Mouse (Mus musculus): ENCODE data around the gene Ift80. TPM values are rescaled to one million over a fixed set of nuclear protein-coding genes. Genes with fewer than 3 reads are reported as not detected.
"Not testable (repeated sequence)": the region's sequence is repeated elsewhere in the genome, so short reads cannot be mapped to it uniquely, and the experiment has no call there.

Gene Ift80
- total and polyA plus RNA-seq, 2 experiments from 2014 or later: 3.7 to 9.0 TPM

DNA sequence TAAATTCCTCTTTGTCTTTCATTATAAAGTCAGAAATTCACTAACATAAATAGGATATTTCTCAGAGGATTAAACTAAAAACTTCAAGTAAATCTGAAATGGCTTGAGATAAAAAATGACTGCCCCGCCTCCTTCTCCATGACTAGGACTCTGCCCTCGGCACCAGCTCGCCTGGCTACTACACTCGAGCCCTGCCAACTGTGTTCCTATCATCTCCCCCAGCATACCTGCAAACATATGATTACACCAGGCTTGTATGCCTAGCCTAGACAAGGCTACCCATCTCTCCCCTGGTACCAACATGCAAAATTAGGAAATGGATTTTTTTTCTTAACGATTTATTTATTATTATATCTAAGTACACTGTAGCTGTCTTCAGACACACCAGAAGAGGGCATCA lies 51.7 kb downstream of the Ift80 start:
- H3K27me3 ChIP-seq (ENCODE audit: insufficient read depth, low read length): no peaks in the 10 kb centered on the region
- ATAC-seq (ENCODE audit: low FRiP score): no peak
- H3K9me3 ChIP-seq (ENCODE audit: low read length): no peaks in the 10 kb centered on the region
- H3K27ac ChIP-seq (ENCODE audit: low read depth, low read length): no peak overlapping the region
- no peak overlapping the region for H3K9ac ChIP-seq (replicated peaks; ENCODE audit: low read length, poor library complexity, severe bottlenecking)
- no peaks in the 10 kb centered on the region for H3K36me3 ChIP-seq (ENCODE audit: insufficient read depth, low read length)
- no peak overlapping the region for H3K4me3 ChIP-seq (ENCODE audit: low read depth, low read length)
- no peak for DNase-seq (ENCODE audit: low spot score)
- no peak for TF ChIP-seq CTCF (IDR thresholded peaks at IDR 0.05)
- no peak overlapping the region for H3K4me2 ChIP-seq (ENCODE audit: low read depth, low read length, poor library complexity, severe bottlenecking)
- H3K4me1 ChIP-seq (ENCODE audit: insufficient read depth, low read length): no peaks in the 10 kb centered on the region
- 95% methylated on average over 5 of the region's 5 CpGs for WGBS

DNA sequence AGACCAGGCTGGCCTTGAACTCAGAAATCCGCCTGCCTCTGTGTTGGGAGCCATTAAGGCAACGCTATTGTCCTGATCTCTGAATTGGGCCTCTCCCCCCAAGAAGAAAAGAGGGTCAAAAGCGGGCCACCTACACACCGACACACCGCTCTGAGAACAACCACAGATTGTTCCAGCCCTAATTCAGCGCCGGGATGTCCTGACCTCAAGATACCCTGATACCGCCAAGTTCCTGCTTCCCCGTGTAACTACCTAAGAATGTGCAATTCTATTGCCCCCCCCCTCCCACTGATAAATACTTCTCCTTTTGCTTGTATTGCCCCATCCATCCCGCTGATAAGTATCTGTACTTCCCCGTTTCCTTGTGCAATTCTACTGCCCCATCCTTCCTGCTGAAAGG lies 52.4 kb downstream of the Ift80 start:
- H3K9ac ChIP-seq (replicated peaks; ENCODE audit: low read length, poor library complexity, severe bottlenecking): not testable (repeated sequence)
- 97% methylated on average over 11 of the region's 11 CpGs for WGBS

DNA sequence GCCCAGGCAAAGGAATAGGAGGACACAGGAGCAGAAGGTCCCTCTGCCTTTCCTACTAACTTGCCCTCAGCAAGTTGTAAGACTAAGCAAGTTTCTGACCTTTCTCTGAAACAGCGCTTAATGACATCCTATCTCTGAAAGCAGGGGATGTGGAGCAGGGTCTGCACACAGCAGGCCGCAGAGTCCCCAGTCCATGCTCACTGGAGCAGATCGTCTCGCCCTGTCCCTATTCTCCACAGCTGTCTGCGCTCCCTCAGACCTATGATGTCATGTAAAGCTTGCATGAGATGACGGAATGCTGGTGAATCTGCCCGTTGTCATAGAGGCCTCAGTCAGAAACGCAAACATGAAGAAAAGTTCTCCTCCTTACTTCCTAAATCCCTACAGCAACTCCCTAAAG lies 55.0 kb downstream of the Ift80 start:
- Histone ChIP-seq H3K27ac (ENCODE audit: low read depth, low read length) (no peak overlapping the region), H3K4me2 (ENCODE audit: low read depth, low read length, poor library complexity, severe bottlenecking) (no peak overlapping the region), H3K9me3 (ENCODE audit: low read length) (no peaks in the 10 kb centered on the region), H3K4me1 (ENCODE audit: insufficient read depth, low read length) (no peaks in the 10 kb centered on the region), H3K27me3 (ENCODE audit: insufficient read depth, low read length) (no peaks in the 10 kb centered on the region), H3K9ac (replicated peaks; ENCODE audit: low read length, poor library complexity, severe bottlenecking) (no peak overlapping the region), H3K4me3 (ENCODE audit: low read depth, low read length) (no peak overlapping the region), H3K36me3 (ENCODE audit: insufficient read depth, low read length) (no peaks in the 10 kb centered on the region)
- TF ChIP-seq CTCF (IDR thresholded peaks at IDR 0.05): no peak
- no peak for DNase-seq (ENCODE audit: low spot score)
- ATAC-seq (ENCODE audit: low FRiP score): no peak
- 62% methylated on average over 8 of the region's 8 CpGs for WGBS

More for the DNA sequence above, 52.4 kb downstream of the Ift80 start:
- not testable (repeated sequence) for ATAC-seq (ENCODE audit: low FRiP score); H3K27me3 ChIP-seq (ENCODE audit: insufficient read depth, low read length); H3K9me3 ChIP-seq (ENCODE audit: low read length); H3K4me2 ChIP-seq (ENCODE audit: low read depth, low read length, poor library complexity, severe bottlenecking); H3K27ac ChIP-seq (ENCODE audit: low read depth, low read length); H3K36me3 ChIP-seq (ENCODE audit: insufficient read depth, low read length); H3K4me3 ChIP-seq (ENCODE audit: low read depth, low read length); H3K4me1 ChIP-seq (ENCODE audit: insufficient read depth, low read length); DNase-seq (ENCODE audit: low spot score)

GRCm38 (mm10) chr3:68948918-68949317 lies 55.5 kb downstream of the Ift80 start:
- no peaks in the 10 kb centered on the region for H3K36me3 ChIP-seq (ENCODE audit: insufficient read depth, low read length)
- H3K27me3 ChIP-seq (ENCODE audit: insufficient read depth, low read length): no peaks in the 10 kb centered on the region
- DNase-seq (ENCODE audit: low spot score): peak; percentile 51
- no peak for TF ChIP-seq CTCF (IDR thresholded peaks at IDR 0.05)
- H3K27ac ChIP-seq (ENCODE audit: low read depth, low read length): no peak overlapping the region
- WGBS: 56% methylated on average over 2 of the region's 2 CpGs
- H3K4me3 ChIP-seq (ENCODE audit: low read depth, low read length): no peak overlapping the region
- H3K9ac ChIP-seq (replicated peaks; ENCODE audit: low read length, poor library complexity, severe bottlenecking): no peak overlapping the region
- no peak for ATAC-seq (ENCODE audit: low FRiP score)
- no peaks in the 10 kb centered on the region for H3K4me1 ChIP-seq (ENCODE audit: insufficient read depth, low read length)
- no peak overlapping the region for H3K4me2 ChIP-seq (ENCODE audit: low read depth, low read length, poor library complexity, severe bottlenecking)
- H3K9me3 ChIP-seq (ENCODE audit: low read length): no peaks in the 10 kb centered on the region

GRCm38 (mm10) chr3:68941867-68942266 lies 62.5 kb downstream of the Ift80 start:
- Histone ChIP-seq H3K27ac (ENCODE audit: low read depth, low read length) (no peak overlapping the region), H3K4me2 (ENCODE audit: low read depth, low read length, poor library complexity, severe bottlenecking) (no peak overlapping the region), H3K36me3 (ENCODE audit: insufficient read depth, low read length) (no peaks in the 10 kb centered on the region), H3K4me3 (ENCODE audit: low read depth, low read length) (no peak overlapping the region), H3K27me3 (ENCODE audit: insufficient read depth, low read length) (no peaks in the 10 kb centered on the region), H3K9ac (replicated peaks; ENCODE audit: low read length, poor library complexity, severe bottlenecking) (no peak overlapping the region), H3K9me3 (ENCODE audit: low read length) (no peaks in the 10 kb centered on the region), H3K4me1 (ENCODE audit: insufficient read depth, low read length) (no peaks in the 10 kb centered on the region)
- DNase-seq (ENCODE audit: low spot score): no peak
- 92% methylated on average over 6 of the region's 6 CpGs for WGBS
- no peak for ATAC-seq (ENCODE audit: low FRiP score)
- TF ChIP-seq CTCF (IDR thresholded peaks at IDR 0.05): no peak

GRCm38 (mm10) chr3:68940311-68940710 lies 64.1 kb downstream of the Ift80 start:
- WGBS: 95% methylated on average over 2 of the region's 2 CpGs
- DNase-seq (ENCODE audit: low spot score): no peak
- no peaks in the 10 kb centered on the region for H3K27me3 ChIP-seq (ENCODE audit: insufficient read depth, low read length)
- ATAC-seq (ENCODE audit: low FRiP score): no peak
- no peak overlapping the region for H3K4me3 ChIP-seq (ENCODE audit: low read depth, low read length)
- no peak overlapping the region for H3K9ac ChIP-seq (replicated peaks; ENCODE audit: low read length, poor library complexity, severe bottlenecking)
- H3K4me2 ChIP-seq (ENCODE audit: low read depth, low read length, poor library complexity, severe bottlenecking): no peak overlapping the region
- H3K27ac ChIP-seq (ENCODE audit: low read depth, low read length): no peak overlapping the region
- no peak for TF ChIP-seq CTCF (IDR thresholded peaks at IDR 0.05)
- no peaks in the 10 kb centered on the region for H3K36me3 ChIP-seq (ENCODE audit: insufficient read depth, low read length)
- H3K9me3 ChIP-seq (ENCODE audit: low read length): no peaks in the 10 kb centered on the region
- H3K4me1 ChIP-seq (ENCODE audit: insufficient read depth, low read length): no peaks in the 10 kb centered on the region
